Mouse (Mus musculus) cerebellum, postnatal 25 days (tissue): ENCODE measurements around the gene Dhrs1.

Experiments used
- DNase-seq, 2 experiments: peaks; one replicate each; pipeline ENCODE4 v3.0.0; 2021; ENCODE audit warnings: mixed read lengths in 2 of 2

Gene Dhrs1

DNA sequence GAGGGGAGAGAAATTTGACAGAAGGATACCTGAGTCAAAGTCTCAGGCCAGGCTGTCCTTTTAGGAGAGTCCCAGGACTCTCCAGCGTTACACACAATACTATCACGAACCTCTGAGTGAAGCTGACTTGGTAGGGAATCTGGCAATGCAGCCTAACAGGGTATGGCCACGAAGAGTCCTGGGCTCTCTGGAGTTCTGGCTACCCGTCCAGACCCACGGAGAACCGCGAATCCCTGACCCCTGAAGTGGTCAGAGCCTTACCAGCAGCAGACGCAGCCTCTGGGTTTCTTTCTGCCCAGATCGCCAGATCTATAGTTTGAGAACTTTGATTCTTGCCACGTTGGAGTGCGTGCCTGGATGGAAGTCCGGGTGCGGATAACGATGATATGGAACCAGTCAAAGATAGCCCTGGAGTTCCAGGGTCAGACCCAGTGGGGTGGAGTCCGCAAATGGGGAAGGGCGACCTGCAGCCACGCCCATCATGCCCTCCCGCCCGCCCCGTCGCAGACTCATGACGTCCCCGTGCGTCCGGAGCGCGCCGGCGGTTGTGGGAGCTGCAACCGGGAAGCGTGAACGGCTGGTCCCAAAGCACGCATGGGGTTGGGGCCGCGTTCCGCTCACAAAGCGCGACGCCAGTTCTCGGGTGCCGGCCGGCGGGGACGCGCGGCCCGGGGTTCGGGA lies at the start of gene Dhrs1, which contains the start of gene Nop9:
Gene Dhrs1 (minus strand): TSS at position 511 of the 681 bp plus-strand sequence.
Gene Nop9 (plus strand): TSS at position 514 of the 681 bp plus-strand sequence.
- DNase-seq: peak; percentile 89 to 92

DNA sequence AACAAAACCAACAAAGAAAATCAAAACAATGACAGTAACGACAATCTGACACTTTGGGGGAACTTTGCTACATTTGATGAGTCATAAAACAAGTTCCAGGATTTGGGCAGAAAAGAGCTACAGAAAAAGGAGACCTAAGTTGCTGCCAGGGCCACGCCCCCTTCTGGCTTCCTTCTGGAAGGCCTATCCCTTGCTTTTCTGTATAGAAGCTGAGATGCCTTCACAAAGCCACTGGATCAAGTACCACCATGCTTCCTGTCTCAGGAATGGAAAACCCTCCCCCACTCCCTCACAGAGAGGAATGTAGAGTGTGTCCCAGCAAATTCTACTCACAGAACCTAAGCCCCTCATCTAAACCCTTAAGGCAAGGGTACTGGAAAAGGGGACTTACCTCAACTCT lies 48.5 kb upstream of the Dhrs1 start:
- no peak for DNase-seq

DNA sequence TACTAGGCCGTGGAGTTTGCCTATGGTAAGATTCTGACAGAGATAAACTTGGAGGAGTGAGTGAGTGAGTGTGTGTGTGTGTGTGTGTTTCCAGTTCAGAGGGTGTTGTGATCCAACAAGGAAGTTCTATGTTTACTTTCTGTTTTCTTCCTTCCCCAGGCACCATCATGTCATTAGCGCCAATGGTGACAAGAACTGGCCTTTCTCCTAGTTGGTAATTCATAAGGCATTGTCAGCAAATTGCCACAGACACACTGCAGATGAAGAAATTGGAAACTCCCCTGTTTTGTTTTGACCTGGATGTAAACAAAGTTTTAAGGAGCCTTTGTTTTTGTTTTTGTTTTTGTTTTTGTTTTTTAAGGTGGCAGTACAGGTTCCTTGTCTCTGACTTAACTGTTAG lies 48.0 kb upstream of the Dhrs1 start:
- DNase-seq: no peak

DNA sequence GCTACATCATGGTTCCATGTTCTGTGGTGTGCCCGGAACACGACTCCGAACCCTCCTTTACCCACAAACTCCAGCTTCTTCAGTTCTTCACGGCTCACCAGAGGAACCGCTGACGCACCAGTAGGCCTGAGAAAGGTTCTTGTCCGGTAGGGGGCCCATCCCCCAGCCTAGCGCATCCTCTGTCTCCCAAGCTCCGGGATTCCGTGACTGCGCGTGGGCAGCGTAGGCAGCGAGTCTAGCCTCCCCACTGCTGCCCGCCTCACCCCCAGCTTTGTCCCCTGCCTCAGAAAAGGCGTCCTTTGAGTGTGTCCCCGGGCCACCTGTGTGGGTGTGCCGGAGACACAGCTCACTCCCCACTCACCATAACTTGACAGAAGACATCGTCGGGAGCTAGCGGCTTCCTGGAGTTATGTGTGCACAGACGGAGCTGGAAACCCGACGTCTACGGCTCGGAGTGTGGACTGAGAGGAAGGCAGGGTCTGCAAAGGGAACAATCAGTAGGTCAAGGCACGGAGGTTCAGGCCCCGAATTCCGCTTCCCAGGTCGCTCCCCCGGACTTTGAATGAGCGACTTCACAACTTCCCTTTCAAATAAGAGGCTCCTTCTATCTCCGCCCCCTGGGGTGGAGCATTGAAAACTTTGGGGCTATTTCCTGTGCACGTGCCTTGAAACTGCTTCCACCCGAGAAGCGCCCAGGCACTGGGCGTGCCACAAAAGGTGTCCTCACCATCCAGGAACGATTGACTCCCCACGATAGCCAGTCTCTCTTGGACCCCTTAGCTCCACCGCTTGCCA lies 43.0 kb upstream of the Dhrs1 start, which contains the start of gene Ripk3:
Gene Ripk3 (minus strand): TSS at position 610 of the 795 bp plus-strand sequence.
- no peak for DNase-seq

DNA sequence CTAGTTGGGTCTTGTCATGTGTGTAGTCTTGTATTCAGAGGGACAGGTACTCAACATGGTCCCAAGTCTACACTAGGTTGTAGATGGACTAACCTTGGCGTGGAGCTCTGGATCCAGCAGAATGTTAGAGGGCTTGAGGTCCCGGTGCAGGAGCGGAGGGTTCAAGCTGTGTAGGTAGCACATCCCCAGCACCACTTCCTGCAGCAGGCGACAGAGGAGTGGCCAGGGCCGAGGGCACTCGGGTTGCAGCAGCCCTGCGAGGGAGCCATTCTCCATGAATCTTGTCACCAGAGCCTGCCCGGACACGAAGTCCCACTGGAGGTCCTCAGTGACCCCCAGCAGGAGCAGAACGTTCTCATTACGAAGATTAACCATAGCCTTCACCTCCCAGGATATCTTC lies 42.2 kb upstream of the Dhrs1 start:
- DNase-seq: no peak

DNA sequence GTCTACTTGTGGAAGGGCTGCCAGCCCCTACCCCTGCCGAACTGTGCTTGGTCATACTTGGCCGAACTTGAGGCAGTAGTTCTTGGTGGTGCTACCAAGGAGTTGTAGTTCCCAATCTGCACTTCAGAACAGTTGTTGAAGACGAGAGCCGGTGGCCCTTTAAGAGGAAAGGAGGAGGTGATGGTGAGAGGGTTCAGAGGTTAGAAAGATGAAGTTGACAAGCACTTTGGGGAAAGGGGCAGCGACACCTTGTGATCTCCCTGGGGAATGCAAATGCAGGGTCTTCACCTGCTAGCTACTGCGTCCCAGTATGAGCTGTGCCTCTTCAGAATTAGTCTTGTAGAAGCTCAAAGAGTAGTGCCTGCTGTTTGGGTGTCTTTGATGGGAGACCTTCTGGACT lies 39.7 kb upstream of the Dhrs1 start:
- no peak for DNase-seq

DNA sequence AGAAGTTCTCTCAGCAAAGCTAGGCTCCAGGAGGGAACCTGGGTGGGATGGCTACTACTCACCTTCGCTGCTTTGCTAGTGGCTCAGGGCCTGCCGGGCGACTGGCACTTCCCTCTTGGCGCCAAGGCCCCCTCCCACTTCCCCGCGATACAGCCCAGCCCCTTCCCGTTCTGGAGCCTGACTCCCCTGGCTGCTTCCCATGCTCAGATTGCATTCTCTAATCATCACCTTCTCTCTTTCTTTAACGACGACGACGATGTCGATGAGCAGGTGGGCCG lies 38.4 kb upstream of the Dhrs1 start, which contains the start of gene Adcy4:
Gene Adcy4 (minus strand): TSS at position 138 of the 278 bp plus-strand sequence.
- DNase-seq: no peak

DNA sequence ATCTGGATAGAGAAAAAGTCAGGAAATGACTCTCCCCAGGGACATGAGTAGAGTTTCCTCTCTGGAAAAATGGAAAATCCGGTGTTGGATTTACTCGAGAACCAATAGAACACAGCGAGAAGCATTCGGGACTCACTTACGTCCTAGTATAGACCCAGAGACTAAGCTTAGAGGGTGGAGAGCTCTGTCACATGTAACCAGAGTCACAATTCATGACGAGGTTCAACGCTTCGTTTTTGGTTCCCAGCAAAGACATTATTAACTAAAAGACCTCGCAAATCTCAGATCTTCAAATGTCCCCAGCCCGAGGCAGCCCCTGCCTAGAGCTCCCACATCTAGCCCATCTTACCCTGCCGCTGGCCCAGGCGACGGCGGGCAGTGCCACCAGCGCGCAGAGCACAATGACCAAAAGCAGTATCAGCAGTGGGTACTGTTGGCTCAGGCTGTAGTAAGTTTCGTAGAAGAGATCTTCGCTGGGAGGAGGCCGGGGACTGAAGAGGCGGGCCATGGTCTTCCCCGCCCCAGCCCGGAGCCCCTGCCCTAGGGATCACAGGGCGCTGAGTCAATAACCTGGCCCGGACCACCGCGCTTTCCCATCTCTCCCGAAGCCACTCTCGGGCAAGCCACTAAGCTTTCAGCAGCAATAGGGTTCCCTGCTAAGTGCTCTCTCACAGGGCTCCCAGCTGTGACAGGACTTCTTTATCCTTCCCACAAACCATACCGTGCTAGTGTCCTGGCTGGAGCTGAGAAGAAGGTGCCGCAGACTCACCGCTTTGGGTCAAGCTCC lies 37.9 kb upstream of the Dhrs1 start:
- DNase-seq: no peak

DNA sequence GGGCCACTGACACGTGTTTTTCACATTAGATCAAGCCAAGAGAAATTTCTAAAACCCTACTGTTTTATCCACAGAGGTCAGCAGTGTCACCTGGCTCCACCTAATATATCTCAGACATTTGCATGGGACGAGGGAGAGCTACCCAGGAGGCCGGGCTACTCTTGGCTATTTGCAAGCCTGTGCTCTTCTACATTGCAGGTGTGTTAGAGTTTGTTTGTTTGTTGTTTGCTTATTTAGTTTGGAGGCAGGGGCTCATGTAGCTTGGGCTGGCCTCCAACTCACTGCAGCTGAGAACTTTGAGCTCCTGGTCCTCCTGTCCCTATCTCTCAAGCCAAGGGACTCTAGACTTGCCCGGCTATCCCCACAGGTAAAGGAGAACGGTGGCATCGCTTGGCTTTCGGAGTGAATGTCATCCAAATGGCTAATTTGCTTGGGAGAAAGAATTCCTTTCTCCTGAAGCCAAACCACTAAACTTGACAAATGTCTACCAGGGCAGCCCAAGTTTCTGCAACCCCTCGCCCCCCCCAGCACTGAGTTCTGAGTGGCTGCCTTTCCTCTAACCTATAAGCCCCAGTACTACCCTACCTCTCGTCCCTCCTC lies 37.0 kb upstream of the Dhrs1 start:
- no peak for DNase-seq

DNA sequence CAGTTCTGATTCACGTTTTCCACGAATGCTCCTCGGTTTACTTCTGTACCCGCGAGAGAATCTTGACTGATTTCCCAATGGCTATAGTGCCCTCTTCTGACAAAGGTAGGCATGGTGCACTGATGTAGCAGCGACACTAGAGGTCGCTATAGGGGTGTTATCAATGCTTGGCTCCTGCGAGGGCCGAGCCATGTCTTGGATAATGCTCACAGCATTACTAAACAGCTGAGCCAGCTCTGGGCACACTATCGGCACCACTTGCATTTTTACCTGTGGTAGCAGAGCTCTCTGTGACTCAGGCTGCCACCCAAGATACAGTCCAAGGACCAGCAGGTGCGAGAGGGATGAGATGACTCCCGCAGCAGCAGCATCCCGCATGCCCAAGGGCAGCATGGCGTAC lies 35.8 kb upstream of the Dhrs1 start:
- peak; percentile 62 to 76 for DNase-seq

DNA sequence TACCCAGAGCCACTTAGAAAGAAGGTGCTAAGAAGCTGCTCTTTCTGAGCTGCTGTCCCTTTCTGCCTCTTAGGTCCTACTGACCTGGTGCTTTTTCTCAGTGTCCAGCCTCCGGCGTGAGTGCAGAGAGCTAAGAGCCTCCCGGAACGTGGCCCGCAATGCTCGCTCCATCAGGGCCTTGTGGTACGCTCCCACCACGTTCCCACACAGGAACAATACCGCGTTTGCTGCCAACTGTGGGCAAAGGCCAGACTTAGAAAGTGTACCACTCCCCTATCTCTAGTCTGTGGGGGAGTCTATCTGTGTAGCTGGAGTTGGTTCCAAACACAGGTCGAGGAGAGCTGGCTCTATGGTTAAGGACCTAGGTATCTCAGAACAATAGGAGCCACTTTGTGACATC lies 35.2 kb upstream of the Dhrs1 start:
- DNase-seq: no peak

DNA sequence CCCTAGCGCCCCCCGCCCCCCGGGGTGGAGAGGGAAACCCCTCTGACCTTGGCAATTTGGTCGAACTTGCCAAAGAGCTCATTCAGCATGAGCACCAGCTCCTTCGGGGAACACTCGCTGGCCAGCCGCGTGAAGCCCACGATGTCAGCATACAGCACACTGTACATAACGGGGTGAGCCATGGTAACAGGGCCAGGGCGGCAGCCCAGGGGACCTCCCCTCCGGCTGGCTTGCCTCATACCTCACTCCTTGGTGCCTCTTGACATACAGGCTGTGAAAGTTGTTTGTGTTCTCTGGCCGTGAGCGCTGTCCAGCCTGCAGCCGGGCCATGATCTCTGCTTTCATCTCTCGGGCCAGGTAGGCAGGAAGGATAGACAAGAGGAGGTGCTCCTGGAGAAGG lies 34.2 kb upstream of the Dhrs1 start:
- DNase-seq: no peak

DNA sequence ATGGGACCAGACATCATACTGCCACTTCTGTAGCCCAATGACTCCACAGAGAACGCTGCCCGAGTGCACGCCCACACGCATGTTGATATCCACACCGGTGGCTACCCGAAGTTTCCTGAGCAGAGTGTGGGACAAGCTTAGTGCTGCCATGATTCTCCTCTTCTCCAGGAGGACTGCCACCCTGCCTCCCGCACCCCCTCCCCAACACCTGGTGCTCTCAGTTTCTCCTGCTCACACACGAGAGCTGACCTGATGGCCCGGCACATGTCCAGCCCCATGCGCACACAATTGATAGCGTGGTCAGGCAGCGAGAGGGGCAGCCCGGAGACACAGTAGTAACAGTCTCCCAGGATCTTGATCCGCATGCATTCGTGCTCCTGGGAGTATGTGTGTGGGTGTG lies 33.2 kb upstream of the Dhrs1 start:
- no peak for DNase-seq

DNA sequence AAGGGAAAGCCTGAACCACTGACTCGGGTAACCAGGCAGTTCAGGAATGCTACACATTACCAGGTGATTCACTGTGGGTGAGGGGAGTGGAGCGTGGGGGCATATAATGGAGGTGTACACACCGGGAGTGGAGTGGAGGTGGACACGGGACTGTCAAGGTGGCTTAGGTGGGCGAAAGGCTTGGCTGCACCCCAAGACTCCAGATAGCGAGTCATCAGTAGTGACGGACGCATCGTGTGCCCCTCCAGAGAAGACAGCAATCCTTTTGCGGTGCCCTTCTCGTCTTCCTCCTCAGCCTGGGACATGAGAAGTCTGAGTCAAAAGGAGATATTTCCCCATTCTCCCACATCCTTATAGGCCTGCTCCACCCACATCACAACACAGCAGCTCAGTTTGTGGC lies 32.3 kb upstream of the Dhrs1 start:
- DNase-seq: no peak

DNA sequence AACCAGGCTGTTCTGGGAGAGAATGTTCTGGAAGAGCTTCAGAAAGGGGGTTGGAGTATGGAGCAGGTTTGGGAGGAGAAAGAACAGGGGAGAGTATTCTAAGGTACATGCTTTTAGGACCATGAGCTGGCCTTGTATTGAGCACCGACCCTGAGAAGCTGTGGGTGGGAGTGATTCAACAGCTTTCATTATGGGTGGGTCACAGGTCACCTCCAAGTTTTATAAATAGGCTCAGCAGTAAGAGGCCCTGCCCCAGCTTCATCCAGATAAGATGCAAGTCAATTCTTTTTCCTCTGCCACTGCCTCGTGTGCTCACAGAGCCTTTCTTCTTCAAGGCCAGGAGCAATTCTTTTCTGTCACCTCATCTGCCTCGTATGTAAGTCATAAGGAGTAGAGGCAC lies 31.7 kb upstream of the Dhrs1 start:
- no peak for DNase-seq

DNA sequence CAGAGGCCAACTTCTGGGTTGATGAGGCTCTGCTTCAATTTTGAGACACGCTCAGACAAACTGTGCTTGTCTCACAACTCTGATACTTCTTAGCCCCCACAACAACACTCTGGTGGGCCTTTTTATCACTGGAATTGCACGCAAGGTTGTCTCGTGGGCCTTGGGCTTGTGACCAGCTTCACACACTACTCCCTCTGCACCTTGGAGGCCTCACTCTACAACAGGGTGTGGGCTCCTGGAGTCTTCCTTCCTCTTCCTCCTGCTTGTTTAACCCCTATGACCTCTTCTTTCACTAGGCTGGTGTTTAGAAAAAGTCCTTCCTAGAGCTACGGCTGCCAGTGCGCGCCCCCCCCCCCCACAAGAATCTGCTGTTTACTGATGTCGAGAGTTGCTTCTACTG lies 31.2 kb upstream of the Dhrs1 start:
- no peak for DNase-seq

DNA sequence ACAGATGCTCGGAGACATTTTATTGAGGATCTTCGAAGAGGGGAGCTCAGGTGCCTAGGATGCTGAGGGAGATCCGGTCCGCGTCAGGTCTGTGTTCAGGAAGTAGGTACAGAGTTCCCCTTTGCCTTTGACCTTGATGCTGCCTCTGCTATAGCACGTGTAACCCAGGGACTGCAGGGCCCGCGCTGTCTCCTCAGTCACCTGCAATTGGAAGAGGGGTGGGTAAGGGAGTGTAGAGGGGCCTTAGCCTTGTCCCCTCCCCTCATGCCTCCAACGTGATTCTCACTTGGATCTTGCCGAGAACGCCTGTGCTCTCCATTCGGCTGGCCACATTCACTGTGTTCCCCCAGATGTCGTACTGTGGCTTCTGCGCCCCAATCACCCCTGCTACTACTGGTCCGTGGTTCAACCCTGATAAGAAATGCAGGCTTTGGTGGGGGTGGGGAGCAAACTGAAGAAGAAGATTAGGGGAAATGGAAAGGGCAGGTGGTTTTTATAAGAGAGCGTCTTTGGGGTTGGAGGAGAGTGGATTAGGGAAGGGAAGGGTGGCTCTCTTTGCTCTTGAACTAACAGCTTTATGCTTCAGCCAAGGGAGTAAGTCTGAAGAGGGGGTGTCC lies 23.7 kb upstream of the Dhrs1 start:
- DNase-seq: no peak

DNA sequence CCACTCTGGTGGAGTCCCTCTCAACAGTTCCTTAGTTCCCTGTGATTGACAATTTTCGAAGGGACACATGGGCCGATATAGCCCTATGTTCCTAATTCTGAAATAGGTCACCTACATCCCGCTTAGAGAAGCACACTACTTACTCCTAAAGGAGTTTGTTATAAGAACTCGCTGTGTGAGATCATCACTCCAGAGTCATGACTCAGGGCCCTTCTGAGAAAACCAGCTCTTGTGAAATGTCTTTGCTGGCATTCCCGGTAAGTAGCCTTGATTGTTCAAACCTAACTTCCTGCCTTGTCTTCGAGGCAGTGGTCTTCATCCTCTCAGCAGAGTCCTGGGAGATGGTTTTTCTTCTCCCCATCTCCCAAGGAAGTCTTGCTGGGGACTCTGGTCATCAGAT lies 23.1 kb upstream of the Dhrs1 start:
- DNase-seq: no peak

DNA sequence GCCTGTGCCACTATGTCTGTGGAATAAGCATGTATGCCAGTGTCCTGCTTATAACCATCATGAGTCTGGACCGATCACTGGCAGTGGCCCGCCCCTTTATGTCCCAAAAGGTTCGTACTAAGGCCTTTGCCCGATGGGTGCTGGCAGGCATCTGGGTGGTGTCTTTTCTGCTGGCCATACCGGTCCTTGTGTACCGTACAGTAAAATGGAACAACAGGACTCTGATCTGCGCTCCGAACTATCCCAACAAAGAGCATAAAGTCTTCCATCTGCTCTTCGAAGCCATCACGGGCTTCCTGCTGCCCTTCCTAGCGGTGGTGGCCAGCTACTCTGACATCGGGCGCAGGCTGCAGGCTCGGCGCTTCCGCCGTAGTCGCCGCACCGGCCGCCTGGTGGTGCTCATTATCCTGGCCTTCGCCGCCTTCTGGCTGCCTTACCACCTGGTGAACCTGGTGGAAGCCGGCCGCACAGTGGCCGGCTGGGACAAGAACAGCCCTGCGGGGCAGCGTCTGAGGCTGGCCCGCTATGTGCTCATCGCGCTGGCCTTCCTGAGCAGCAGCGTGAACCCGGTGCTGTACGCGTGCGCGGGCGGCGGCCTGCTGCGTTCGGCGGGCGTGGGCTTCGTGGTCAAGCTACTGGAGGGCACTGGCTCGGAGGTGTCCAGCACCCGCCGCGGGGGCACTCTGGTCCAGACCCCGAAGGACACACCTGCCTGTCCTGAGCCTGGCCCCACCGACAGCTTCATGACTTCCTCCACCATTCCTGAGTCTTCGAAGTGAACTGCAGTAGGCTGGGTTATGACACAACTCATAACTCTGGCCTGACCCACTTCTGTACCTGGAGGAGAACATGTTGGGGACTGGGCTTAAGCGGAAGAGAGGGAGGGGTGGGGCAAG lies 22.3 kb upstream of the Dhrs1 start:
- peak; percentile 83 to 87 for DNase-seq

DNA sequence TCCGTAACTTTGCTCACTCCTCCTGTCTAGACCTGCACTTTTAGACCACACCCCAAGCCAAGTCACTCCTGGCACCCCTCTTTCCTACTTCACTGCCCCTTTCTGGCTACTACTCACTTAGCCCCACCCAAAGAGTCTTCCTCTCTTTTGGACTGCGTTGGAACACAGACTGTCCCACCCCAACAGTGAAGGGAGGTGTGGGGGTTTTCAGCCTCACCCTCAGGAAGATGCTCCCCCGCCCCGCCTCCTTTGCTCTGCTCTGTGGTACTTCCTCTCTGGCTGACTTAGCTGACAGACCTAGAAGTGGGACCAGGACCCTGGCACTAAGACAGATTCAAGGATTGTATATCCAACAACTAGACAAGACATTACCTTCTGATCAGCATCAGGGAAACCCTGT lies 20.2 kb upstream of the Dhrs1 start, which contains the start of gene Ltb4r1:
Gene Ltb4r1 (plus strand): TSS at position 267 of the 400 bp plus-strand sequence.
- DNase-seq: no peak

DNA sequence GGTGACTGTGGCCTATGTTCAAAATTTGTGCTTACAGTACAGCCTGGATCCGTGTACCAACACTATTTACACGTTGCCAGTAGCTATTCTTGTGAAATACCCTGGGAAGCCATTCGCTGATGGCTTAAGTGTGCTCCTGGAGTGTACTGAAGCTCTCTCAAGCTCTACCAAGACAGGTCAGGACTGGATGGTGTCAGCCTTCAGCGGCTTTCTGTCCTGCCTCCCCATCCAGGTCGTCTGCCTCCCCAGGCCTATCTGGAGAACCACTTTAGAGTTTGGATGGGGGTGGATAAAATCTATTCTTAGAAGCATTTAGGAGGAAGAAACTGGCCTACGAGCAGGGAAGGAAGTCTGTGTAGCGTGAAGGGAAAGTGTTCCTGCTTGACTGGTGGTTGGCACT lies 17.7 kb upstream of the Dhrs1 start:
- no peak for DNase-seq
